Mouse (Mus musculus): ENCODE results near the gene Med12l. TPM values are rescaled to one million over a fixed set of nuclear protein-coding genes. Genes with fewer than 3 reads are reported as not detected.

Gene Med12l
- polyA plus RNA-seq, 1 experiment from 2014 or later, result 0.82 TPM

DNA sequence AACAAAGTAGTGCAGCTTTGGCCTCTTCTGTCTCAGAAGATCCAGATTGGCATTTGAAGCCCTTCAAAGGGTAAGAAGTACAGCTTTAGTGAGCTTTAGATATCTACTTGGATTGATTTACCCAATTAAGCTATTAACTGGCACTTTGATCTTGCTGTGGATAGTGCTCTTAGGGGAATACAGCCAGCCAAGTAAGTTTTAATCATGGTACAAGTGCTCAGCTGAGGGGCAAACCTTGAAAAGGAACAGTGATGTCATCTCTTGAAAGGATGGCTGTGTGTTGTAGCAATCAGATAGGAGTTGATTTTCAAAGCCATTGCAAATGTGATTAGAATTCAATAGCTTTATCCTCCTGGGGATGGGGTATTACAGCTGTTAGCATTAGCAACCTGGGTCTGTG is 176.5 kb downstream of the Med12l start:
- Histone ChIP-seq H3K27me3 (ENCODE audit: insufficient read depth, low read length) (no peaks in the 10 kb centered on the region), H3K4me3 (replicated peaks; ENCODE audit: low read depth, low read length) (no peak overlapping the region), H3K9me3 (replicated peaks; ENCODE audit: low read length) (no peaks in the 10 kb centered on the region), H3K4me2 (ENCODE audit: low read length) (no peak overlapping the region), H3K4me1 (replicated peaks; ENCODE audit: insufficient read depth, low read length) (no peaks in the 10 kb centered on the region), H3K27ac (no peak overlapping the region), H3K36me3 (ENCODE audit: insufficient read depth, low read length) (no peaks in the 10 kb centered on the region), H3K9ac (ENCODE audit: low read depth, low read length) (no peak overlapping the region)
- no peak for ATAC-seq (replicated peaks; ENCODE audit: low FRiP score, low read depth)
- no peak for DNase-seq (ENCODE audit: low spot score)
- no peak for TF ChIP-seq CTCF (IDR thresholded peaks at IDR 0.05; ENCODE audit: low read depth)

DNA sequence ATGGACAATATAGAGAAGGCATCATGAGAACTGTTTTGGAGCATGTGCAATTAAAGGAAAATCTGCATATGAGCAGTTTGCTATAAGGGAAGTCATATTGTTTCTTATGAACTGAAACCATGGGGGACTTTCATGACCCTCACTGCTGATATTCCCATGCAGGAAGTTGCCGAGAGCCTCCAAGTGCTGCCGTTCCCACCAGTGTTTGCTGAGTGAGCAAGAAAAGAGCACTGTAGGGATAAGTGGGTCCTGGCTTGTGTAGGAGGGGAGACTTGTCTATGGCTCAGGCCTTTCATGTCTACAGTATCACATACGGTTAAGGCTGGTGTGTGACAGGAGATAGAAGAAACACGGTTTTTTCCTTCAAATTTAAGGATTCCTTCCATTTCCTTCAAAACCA is 180.0 kb downstream of the Med12l start:
- DNase-seq (ENCODE audit: low spot score) (no peak), ATAC-seq (replicated peaks; ENCODE audit: low FRiP score, low read depth) (no peak)
- Histone ChIP-seq H3K4me1 (replicated peaks; ENCODE audit: insufficient read depth, low read length) (no peaks in the 10 kb centered on the region), H3K36me3 (ENCODE audit: insufficient read depth, low read length) (no peaks in the 10 kb centered on the region), H3K9ac (ENCODE audit: low read depth, low read length) (no peak overlapping the region), H3K4me2 (ENCODE audit: low read length) (no peak overlapping the region), H3K27me3 (ENCODE audit: insufficient read depth, low read length) (no peaks in the 10 kb centered on the region), H3K4me3 (replicated peaks; ENCODE audit: low read depth, low read length) (no peak overlapping the region), H3K27ac (no peak overlapping the region), H3K9me3 (replicated peaks; ENCODE audit: low read length) (no peaks in the 10 kb centered on the region)
- 75% methylated on average over 4 of the region's 4 CpGs for WGBS
- TF ChIP-seq CTCF (IDR thresholded peaks at IDR 0.05; ENCODE audit: low read depth), result no peak

DNA sequence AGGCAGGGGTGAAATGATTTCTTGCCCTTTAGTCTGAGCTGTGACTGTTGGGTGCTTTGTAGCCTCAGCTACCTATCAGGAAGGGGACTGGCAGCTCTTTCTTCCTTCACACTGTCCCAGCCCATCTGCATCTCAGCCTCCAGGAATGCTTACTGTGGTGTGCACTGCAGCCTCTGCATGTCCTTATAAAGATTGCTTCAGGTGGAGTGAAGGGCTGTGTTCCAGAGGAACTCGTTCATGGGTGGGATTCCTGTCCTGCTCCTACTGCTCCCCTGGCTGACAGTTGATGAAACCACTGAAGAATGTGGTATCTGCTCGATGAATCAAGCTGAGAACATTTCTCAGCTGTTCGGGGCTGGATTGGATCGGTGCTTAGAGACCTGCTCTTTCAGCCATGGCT is 181.7 kb downstream of the Med12l start:
- TF ChIP-seq CTCF (IDR thresholded peaks at IDR 0.05; ENCODE audit: low read depth), result no peak
- Histone ChIP-seq H3K27me3 (ENCODE audit: insufficient read depth, low read length) (no peaks in the 10 kb centered on the region), H3K4me2 (ENCODE audit: low read length) (no peak overlapping the region), H3K4me3 (replicated peaks; ENCODE audit: low read depth, low read length) (no peak overlapping the region), H3K9me3 (replicated peaks; ENCODE audit: low read length) (no peaks in the 10 kb centered on the region), H3K4me1 (replicated peaks; ENCODE audit: insufficient read depth, low read length) (no peaks in the 10 kb centered on the region), H3K27ac (no peak overlapping the region), H3K9ac (ENCODE audit: low read depth, low read length) (no peak overlapping the region), H3K36me3 (ENCODE audit: insufficient read depth, low read length) (no peaks in the 10 kb centered on the region)
- no peak for ATAC-seq (replicated peaks; ENCODE audit: low FRiP score, low read depth)
- 72% methylated on average over 4 of the region's 4 CpGs for WGBS
- no peak for DNase-seq (ENCODE audit: low spot score)

DNA sequence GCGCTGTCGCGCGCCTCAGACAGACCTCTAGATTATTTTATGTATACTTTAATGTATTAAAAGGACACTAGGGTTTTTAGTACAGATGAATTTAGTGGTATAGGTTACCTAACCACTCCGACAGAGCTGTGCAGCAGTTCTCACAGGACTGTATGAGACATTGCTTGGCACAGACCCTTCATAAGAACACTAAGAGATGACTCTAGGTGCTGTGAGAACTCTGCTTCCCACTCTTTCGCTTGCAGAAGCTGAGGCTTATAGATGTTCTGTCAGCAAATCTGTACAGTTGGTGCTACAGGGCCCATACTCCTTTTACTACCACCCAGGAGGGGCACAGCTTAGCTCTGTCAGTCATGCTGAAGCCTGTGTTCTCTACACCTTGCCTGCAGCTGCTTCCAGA is 186.0 kb downstream of the Med12l start:
- Histone ChIP-seq H3K4me1 (replicated peaks; ENCODE audit: insufficient read depth, low read length) (no peaks in the 10 kb centered on the region), H3K27ac (no peak overlapping the region), H3K9me3 (replicated peaks; ENCODE audit: low read length) (no peaks in the 10 kb centered on the region), H3K36me3 (ENCODE audit: insufficient read depth, low read length) (no peaks in the 10 kb centered on the region), H3K27me3 (ENCODE audit: insufficient read depth, low read length) (no peaks in the 10 kb centered on the region), H3K4me2 (ENCODE audit: low read length) (no peak overlapping the region), H3K9ac (ENCODE audit: low read depth, low read length) (no peak overlapping the region), H3K4me3 (replicated peaks; ENCODE audit: low read depth, low read length) (no peak overlapping the region)
- WGBS, result 94% methylated on average over 6 of the region's 6 CpGs
- ATAC-seq (replicated peaks; ENCODE audit: low FRiP score, low read depth) (no peak), DNase-seq (ENCODE audit: low spot score) (no peak)
- no peak for TF ChIP-seq CTCF (IDR thresholded peaks at IDR 0.05; ENCODE audit: low read depth)

DNA sequence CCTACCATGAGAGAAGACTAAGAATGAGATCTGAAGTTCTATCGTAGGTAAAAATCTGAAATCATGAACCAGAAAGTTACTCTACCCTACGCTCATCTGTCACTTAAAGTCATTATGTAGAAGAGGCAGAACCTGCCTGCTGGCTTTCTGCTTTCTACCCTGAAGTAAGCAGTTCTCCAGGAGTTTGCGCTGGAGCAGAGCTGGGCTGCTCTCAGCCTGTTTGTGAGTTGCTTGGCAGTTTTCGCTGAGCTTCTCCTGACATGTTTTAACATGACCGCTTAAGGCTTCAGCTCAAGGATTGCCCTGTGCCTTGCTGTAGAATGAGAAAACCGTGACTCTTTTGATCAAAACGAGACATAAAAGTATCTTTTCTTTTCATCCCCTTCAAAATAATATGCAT is 188.5 kb downstream of the Med12l start:
- ATAC-seq (replicated peaks; ENCODE audit: low FRiP score, low read depth) (no peak), DNase-seq (ENCODE audit: low spot score) (no peak)
- no peaks in the 10 kb centered on the region for H3K9me3 ChIP-seq (replicated peaks; ENCODE audit: low read length)
- no peak overlapping the region for H3K9ac ChIP-seq (ENCODE audit: low read depth, low read length)
- H3K36me3 ChIP-seq (ENCODE audit: insufficient read depth, low read length), result no peaks in the 10 kb centered on the region
- TF ChIP-seq CTCF (IDR thresholded peaks at IDR 0.05; ENCODE audit: low read depth), result no peak
- H3K27me3 ChIP-seq (ENCODE audit: insufficient read depth, low read length), result no peaks in the 10 kb centered on the region
- no peak overlapping the region for H3K4me3 ChIP-seq (replicated peaks; ENCODE audit: low read depth, low read length)
- WGBS, result 85% methylated on average over 7 of the region's 7 CpGs
- no peak overlapping the region for H3K4me2 ChIP-seq (ENCODE audit: low read length)
- H3K4me1 ChIP-seq (replicated peaks; ENCODE audit: insufficient read depth, low read length), result no peaks in the 10 kb centered on the region
- no peak overlapping the region for H3K27ac ChIP-seq

DNA sequence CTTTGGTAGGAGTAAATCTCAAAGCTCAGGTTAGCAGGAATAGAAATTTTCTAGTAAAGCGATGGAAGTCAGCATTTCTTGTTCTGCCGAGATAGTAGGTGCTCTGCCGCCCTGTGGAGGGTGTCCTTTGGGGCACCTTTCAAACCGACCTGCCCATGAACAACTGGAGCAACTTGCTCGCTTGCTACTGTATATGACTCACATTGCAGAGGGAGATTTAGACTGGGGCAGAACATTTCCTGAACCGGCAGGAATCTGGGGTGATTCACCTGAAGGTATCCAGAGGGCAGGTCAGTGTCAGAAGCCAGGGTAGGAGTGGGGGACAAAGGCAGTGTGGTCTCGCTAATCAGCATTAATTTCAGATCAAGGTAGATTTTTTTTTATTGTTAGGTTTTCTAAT is 189.3 kb downstream of the Med12l start, which contains the start of gene Gpr87:
TSS of gene Gpr87 (minus strand) at position 167 of the 400 bp plus-strand sequence.
- Histone ChIP-seq H3K36me3 (ENCODE audit: insufficient read depth, low read length) (no peaks in the 10 kb centered on the region), H3K9ac (ENCODE audit: low read depth, low read length) (no peak within 1 kb of the TSS), H3K4me1 (replicated peaks; ENCODE audit: insufficient read depth, low read length) (no peaks in the 10 kb centered on the region), H3K27ac (no peak within 1 kb of the TSS), H3K27me3 (ENCODE audit: insufficient read depth, low read length) (no peaks in the 10 kb centered on the region), H3K4me2 (ENCODE audit: low read length) (no peak within 1 kb of the TSS), H3K9me3 (replicated peaks; ENCODE audit: low read length) (no peaks in the 10 kb centered on the region), H3K4me3 (replicated peaks; ENCODE audit: low read depth, low read length) (no peak within 1 kb of the TSS)
- no peak for TF ChIP-seq CTCF (IDR thresholded peaks at IDR 0.05; ENCODE audit: low read depth)
- 83% methylated on average over 7 of the region's 7 CpGs for WGBS
- DNase-seq (ENCODE audit: low spot score) (no peak), ATAC-seq (replicated peaks; ENCODE audit: low FRiP score, low read depth) (no peak)

DNA sequence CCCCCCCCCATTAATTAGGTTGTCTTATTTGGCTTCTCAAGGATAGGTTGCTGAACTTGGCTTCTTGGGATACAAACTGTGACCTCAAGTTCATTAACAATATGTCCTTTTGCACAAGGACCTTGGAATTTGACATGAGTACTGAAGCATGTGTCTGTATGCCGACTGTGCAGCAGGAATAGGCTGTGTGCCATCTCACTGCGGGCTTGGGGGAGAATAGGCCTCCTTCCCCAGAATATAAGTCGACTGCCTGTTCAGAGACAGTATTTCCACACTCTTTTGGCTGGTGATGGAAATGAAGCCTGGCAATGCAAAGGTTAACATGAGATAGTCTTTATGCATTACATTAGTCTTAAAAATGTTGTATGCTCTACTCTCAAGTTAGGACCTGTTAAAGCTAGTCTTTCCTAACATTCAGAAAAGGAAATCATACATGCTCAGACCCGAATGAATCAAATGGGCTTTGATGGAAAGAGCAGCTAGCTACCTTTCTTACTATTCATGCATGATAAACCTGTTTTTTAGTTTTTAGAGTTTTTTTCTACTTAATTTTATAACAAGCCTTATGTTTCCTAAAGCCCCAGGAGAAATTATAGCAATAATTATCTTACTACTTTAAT is 191.8 kb downstream of the Med12l start:
- no peaks in the 10 kb centered on the region for H3K4me1 ChIP-seq (replicated peaks; ENCODE audit: insufficient read depth, low read length)
- no peak for TF ChIP-seq CTCF (IDR thresholded peaks at IDR 0.05; ENCODE audit: low read depth)
- DNase-seq (ENCODE audit: low spot score), result no peak
- H3K27me3 ChIP-seq (ENCODE audit: insufficient read depth, low read length), result no peaks in the 10 kb centered on the region
- H3K27ac ChIP-seq, result no peak overlapping the region
- H3K4me3 ChIP-seq (replicated peaks; ENCODE audit: low read depth, low read length), result no peak overlapping the region
- H3K9me3 ChIP-seq (replicated peaks; ENCODE audit: low read length), result no peaks in the 10 kb centered on the region
- H3K36me3 ChIP-seq (ENCODE audit: insufficient read depth, low read length), result no peaks in the 10 kb centered on the region
- WGBS, result 75% methylated on average over 4 of the region's 4 CpGs
- no peak overlapping the region for H3K4me2 ChIP-seq (ENCODE audit: low read length)
- ATAC-seq (replicated peaks; ENCODE audit: low FRiP score, low read depth), result no peak
- no peak overlapping the region for H3K9ac ChIP-seq (ENCODE audit: low read depth, low read length)
